Mouse (Mus musculus) bone marrow, adult 2 months (tissue): ENCODE measurements around the gene Pawr.

Source experiments
- CTCF ChIP-seq: fragments of 200-500 bp; IDR thresholded peaks from 2 replicates; pipeline ENCODE4 v1.5.1; 2011; ENCODE audit warnings: low read length, control low read depth; ENCODE audit not compliant: control insufficient read depth, insufficient read depth
- POLR2A ChIP-seq: fragments of 200-500 bp; IDR thresholded peaks from 2 replicates; pipeline ENCODE4 v1.6.1; 2011; ENCODE audit warnings: low read depth, mild to moderate bottlenecking, control low read depth, low read length, borderline replicate concordance; ENCODE audit not compliant: control insufficient read depth

GRCm38 (mm10) chr10:108345123-108345522 lies 13.2 kb downstream of the Pawr start:
- TF ChIP-seq CTCF: no peak
- no peak for TF ChIP-seq POLR2A
